Mouse (Mus musculus): ENCODE results near the gene Grik5.

DNA sequence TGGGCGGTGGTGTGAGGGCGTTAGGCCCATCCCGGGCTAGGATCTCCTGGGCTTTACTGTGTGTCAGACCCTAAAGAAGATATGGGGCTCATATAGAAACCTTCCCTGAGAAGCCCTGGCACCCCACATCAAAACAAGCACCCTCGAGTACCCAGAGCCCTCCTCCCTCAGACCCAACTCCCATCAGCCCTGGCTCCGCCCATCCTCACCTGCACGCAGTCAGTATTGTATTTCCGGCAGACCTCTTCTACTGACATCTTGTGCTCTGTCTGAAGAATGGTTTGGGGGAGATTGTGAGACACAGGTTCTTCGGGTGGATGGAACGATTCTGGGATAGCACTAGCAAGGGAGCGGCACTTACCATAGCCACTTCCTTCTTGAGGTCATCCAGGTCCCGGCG lies 71.4 kb downstream of the Grik5 start:
- TF ChIP-seq EP300 (optimal IDR thresholded peaks at IDR 0.05) = no peak
- TF ChIP-seq CTCF (IDR thresholded peaks at IDR 0.05; ENCODE audit: low read depth) = no peak
